Mouse (Mus musculus) cerebellum, adult 11-12 months (tissue): Measurements from ENCODE around the gene Reg3g.
"Not testable (repeated sequence)": the region's sequence is repeated elsewhere in the genome, so short reads cannot be mapped to it uniquely, and the experiment has no call there.

Experiments
- DNase-seq: peaks from one replicate; pipeline ENCODE4 v3.0.0; 2022

Reg3g gene

DNA sequence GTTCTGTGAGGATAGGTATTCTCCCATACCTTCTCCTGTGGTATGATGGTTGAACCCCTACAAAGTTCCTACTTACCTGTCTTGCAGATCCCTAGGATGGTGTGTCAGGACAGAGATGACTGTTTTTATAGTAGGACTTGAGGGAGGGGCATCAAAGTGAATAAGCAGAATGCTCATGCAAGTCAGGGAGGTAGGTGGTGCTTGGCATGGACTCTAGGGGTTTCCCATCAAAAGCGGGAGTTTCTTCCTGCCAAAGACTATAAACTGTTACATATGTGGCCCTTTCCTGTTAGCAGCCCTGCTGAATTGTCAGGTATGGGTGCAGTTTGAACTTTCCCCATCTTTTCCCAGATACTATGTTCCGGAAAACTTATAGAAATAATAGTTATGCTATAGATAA lies at the start of gene Reg3g:
Gene Reg3g, minus strand, starts transcription at position 101 of the 400 bp plus-strand sequence.
- no peak for DNase-seq

GRCm38 (mm10) chr6:78515777-78516446 lies 47.2 kb upstream of the Reg3g start:
- DNase-seq, result peak; percentile 15

- no peak for DNase-seq
Measured at GRCm38 (mm10) chr6:78512833-78513232, 44.2 kb upstream of the Reg3g start.

DNA sequence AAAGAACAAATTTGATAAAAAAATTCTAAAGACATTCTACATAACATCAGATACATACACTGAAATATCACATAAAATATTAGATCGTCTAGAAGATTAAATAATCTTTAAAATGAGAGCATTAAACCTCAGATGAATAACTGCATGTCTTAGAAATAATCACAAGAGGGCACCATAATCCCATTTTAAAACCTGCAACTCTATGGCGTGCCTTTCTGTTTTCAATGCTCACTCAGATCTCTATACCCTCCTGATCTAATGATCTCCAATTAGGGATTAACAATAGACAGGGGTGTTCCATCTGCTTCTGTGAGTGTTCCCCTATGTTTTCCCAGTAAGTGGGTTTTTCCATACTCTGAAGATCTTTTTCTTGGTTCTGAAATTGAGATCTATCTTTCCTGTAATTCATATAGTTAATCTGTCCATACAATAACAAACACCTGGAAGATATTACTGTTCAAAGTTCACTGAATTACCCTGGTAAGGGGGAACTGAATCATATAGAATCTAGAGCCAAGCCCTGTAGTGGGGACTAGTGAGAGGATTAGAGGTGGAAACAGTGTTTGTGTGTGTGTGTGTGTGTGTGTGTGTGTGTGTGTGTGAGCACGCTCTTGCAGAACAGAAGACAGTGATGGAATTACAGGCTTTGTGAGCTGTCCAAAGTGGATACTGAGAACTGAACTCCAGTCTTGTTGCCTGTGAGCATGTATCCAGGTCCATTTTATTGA lies 41.7 kb upstream of the Reg3g start:
- DNase-seq, result no peak

DNA sequence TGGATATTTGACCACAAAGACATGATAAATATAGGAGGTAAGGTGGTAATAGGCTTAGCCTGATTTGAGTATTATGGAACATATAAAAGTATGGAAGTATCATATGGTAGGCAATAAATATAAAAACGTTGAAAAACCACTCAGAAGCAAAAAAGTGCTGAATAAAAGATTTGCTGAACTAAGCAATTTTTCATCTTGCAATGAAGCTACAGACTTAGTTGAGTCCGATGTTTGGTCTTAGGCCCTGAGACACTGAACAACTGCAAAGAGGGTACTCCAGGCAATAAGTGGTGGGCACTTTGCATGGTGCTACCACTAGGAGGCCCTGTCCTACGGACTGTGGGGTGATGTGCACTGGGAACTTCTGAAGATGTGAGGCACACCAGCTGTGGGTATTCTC lies 37.1 kb upstream of the Reg3g start:
- no peak for DNase-seq

DNA sequence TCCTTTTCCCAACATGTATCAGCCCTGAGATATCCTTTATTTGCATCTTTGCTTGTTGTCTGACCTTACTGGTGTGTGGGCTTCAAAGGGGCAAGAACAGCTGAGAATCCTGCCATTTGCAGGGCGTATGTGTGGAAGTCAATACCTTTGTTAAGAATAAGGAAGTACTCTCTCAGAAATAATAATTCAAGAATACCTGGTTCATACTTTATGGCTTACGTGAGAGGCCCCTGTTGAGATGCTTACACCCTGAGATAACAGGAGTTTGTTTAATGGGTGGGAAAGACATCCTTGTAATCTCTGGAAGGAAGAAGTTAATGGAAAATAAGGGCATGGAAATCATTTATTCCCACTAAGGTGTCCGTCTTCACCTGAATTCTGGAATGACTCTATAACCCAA lies 26.0 kb upstream of the Reg3g start:
- DNase-seq, result no peak

- DNase-seq, result no peak
Measured at GRCm38 (mm10) chr6:78469287-78469686, 615 bp upstream of the Reg3g start.

DNA sequence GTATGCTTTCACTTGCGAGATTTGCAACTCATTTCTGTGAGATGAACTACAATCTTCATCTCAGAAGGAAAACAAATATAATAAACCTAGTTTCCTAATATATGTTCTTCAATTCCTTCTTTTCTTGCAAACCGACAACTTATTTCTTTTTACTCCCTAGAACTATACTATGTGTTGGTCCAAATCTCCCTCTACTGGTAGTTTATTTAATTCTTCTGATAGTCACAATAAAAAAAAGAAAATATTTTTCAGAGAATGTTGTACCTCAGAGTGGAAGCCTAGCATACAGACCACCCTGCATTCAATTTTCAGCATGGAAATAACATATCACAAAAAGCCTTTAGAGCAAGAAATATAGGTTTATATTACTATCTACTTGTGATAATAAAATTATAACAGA lies 5.4 kb downstream of the Reg3g start:
- DNase-seq, result no peak

- DNase-seq, result no peak
Measured at GRCm38 (mm10) chr6:78462360-78462759, 6.3 kb downstream of the Reg3g start.

DNA sequence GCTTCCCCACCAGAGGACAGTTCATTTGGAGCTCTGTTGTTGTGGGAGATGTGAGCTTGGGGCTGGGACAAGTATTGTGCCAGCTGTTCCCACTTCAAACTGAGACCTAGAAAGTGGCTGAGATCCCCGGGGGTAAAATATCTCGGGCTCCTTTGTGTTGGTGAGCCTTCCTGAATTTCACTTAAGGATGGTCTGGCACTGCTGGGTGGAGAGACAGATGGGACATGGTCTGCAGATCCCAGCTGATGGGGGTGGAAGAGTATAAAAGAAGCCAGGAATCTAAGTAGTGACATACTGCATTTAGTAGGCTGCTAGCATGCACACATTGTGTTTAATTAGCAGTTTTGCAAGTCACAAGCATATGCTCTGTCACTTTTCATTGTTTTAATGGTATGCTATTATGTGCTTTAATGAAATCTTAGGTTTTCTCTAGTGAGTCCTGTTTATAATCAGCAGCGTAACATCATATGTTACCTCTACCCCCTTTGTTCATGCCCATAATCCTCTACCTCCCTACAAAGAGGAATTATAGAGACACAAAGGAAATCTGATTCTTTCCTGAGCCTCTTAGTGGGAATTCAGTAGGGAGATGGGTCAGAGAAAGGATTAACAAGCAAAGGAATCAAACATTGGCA lies 8.4 kb downstream of the Reg3g start:
- DNase-seq, result no peak

- DNase-seq, result no peak
Measured at GRCm38 (mm10) chr6:78452804-78453203, 15.9 kb downstream of the Reg3g start.

- no peak for DNase-seq
Measured at GRCm38 (mm10) chr6:78448409-78448808, 20.3 kb downstream of the Reg3g start.

DNA sequence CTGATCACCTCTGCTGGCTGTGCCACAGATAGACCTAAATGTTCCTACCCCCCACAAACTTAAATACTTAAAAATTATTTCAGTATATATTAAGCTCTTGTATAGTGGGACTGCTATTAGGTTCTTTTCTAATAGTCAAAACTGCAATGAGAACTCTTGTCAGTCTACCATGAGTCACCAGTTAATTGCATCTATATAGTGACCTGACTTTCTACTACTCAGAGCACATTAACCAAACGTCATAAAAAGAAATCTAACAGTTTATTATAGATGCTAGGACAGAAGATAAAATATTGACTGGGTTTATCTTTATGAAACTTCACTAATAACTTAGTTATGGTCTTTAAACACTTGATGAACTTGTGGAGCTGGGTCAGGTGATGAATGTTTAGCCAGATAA lies 21.5 kb downstream of the Reg3g start:
- no peak for DNase-seq

DNA sequence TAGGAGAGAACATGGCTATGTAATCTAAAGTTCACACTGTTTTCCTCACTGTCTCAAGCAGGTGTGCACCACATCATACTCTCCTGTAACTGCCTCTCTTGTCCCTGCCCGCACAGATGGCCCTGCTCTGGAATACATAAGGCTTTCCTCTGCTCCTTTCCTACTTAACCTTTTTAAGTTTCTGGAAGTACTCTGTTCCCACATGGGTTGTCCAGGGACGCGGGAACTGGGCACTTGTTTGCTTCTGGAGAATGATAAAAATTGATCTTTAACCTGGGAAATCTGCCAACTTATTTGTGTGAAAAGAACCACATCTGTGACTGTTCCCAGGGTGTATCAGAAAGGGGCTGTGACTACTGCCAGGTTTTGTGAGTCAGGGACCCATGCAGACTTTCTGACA lies 43.2 kb downstream of the Reg3g start:
- no peak for DNase-seq

GRCm38 (mm10) chr6:78422411-78422810 lies 46.3 kb downstream of the Reg3g start, which contains the start of gene Reg1:
Gene Reg1 (plus strand): TSS chr6:78422711.
- DNase-seq, result not testable (repeated sequence)
